Mouse (Mus musculus) hindlimb bud, embryonic 11.5 days (tissue): ENCODE results near the gene Fam221a.
"Not testable (repeated sequence)": the region's sequence is repeated elsewhere in the genome, so short reads cannot be mapped to it uniquely, and the experiment has no call there.

ENCODE experiments used
- DNase-seq: peaks from one replicate; pipeline ENCODE4 v3.0.0-alpha.2; 2012; ENCODE audit warnings: low read depth, low spot score; ENCODE audit errors: extremely low spot score

Gene Fam221a

DNA sequence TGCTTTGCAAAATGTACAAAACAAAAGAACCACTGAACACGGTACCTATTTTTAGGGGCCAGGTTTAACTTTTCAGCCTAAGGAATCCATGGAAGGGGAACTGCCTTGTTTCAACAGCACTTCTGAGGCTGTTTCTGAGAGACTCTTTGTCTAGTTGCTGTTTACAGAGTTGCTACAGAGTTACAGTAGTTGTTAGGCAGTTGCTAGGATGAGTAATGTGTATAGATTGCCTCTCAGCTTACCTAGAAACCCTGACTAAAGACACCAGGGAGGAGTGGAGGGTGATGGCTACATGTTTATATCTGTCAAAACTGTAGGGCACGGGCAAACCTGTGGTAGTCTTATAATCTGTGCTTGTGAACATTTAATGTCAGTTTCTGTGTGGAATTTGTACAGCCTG lies 6.4 kb downstream of the Fam221a start:
- no peak for DNase-seq

DNA sequence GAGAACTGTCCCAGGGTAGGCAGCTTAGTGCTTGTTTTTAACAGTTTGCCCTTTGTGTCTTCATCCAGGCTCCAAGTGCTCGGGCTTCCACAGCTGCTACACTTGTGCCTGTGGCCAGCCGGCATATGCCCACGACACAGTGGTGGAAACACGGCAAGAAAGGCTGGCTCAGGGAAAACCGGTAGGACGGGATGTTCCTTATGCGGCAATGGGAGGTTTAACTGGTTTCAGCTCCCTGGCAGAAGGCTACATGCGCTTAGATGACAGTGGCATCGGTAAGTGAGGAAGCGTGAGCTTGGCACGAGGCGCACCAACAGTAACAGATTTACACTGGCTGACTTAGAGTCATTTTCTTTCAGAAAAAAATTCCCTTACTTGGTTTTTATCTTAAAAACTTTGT lies 10.8 kb downstream of the Fam221a start:
- no peak for DNase-seq

DNA sequence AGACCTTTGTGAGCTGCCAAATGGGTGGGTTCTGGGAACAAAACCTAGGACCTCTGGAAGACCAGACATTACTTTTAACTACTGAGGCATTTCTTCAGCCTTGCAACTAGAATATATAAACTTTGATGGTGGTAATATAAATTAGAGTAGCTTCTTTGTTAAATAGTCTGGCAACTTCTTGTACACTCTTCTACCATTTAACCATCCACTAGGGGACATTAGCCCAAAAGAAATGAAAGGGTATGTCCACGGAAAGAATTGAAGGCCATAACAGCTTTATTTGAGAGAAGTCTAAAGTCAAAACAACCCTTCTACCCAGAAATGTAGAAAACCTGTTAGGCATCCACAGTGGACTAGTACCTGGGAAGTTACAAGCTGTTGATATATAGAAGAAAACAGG lies 26.7 kb downstream of the Fam221a start:
- no peak for DNase-seq

DNA sequence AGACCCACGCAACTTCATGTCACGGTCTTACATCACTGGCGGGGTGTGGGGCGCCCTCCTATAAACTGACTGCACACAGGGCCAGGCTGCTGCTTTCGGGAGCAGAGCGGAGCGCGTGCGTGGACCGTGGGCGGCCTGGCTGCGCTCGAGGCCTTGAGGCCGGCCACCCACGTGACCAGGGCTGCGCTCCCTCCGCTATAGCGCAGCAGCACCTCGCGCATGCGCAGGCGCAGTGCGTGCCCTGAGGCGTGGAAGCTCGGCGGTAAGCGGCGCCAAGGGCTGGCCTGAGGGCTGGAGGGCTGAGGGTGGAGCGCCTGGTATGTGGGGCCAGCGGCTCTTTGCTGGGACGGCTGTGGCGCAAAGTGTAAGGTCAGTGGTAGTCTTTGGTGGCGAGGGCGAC lies 27.8 kb downstream of the Fam221a start, which contains the start of gene Stk31:
TSS of gene Stk31 (plus strand) at position 289 of the 400 bp plus-strand sequence.
- no peak for DNase-seq

DNA sequence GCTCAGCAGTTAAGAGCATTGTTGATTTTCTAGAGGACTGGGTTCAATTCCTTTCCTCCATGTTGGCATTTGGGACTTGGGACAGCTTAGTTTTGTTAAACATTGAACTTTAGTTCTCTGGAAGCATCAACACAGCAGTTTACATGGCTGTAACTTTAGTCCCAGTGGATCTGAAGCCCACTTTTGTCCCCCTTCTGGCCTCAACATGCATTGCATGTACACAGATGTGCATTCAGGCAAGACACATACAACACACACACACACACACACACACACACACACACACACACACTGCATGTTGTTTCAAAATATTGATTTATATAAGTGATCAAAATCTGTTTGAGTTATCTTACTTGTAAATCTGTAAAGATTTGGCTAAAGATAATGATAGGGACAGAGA lies 29.9 kb downstream of the Fam221a start:
- peak; percentile 22 for DNase-seq

DNA sequence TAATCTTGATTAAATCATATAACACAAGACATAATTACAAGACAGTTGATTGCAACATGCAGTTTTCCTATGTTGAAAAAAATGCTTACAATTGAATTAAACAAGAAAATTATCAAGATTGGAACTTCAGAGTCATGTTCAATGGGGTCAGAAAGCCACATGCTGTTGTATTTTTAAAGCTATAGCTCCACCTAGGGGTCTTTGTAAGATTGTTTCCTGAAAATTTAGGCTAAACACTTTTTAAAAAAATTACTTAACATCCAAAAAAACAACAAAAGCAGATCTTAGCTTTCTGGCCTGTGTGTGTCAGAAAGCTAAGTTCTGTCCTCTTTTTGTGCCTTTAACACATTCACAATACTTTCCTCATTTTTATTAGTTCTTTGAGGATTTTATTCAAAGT lies 30.8 kb downstream of the Fam221a start:
- DNase-seq = peak; percentile 26

DNA sequence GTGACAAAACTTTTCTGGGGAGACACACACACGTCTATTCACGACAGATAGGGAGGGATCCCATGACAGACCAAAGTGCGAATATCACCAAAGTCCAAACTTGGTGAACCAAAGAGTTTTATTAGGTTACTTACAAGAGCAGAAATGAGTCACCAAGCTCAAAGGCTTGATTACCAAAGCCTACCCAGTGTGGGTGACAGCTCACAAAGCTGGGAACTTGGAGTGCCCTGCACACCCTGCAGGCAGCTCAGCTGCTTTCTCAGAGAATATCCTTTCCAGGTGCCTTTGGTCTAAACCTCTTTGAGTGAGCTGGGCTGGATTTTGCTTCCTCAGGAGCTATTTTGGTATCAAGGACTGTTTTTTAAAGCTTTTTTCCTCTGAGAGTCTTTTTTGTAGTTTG lies 43.3 kb downstream of the Fam221a start:
- DNase-seq = no peak

DNA sequence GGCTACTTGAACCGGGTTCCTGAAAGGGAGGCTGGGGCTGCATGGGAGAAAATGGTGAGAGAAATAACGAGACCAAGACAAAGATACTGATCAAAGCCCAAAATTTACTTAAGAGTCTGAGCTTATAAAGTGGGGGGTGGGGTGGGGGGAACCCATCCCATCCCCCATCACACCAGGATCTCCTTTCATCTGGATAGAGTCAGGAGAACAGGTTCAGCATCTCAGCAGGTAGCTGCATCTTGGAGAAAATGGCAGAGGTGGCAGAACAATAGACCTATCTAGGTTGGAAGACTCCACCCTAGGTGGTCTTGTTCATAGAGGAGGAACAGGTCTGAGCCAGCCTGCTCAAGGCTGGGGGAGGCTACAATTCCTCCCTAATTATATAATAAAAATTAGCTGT lies 45.4 kb downstream of the Fam221a start:
- DNase-seq = not testable (repeated sequence)

DNA sequence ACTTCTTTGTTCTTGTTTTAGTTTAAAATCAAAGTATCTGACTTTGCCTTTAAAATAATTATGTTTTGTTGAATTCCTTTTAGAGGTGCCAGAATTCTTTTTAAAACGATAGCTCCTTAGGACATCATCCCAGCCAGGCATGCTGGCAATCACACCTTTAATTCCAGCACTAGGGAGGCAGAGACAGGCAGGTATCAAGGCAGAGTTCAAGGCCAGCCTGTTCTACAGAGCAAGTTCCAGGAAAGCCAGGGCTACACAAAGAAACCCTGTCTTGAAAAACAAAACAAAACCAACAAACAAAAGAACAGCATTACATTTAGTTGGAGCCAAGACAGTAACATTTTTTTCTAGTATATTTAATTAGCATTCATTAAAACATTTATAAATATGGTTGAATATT lies 48.4 kb downstream of the Fam221a start:
- DNase-seq = no peak

DNA sequence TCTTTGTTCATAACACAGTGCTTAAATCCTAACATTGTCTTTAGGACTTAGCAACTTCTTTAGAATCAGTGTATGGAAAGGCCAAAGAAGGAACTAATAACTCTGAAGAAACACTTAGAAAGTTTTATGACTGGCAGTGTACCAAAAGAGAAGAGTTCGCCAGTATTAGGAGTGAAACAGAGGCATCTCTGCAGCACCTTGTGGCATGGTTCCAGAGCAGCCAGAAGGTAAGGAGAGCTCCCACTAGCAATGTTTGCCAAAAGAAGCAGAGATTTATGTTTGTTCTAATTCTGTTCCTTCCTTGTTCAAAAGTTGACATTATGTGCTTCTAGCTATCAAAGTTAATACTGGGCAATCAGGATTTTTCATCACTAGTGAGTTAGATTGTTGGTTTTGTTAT lies 69.8 kb downstream of the Fam221a start:
- DNase-seq = no peak
